Mouse (Mus musculus) testis, adult 2 months (tissue): ENCODE data around the gene Enox1. TPM values are rescaled to one million over a fixed set of nuclear protein-coding genes. Genes with fewer than 3 reads are reported as not detected.

Source experiments
- H3K27ac ChIP-seq: fragments of 200-500 bp; 2 replicates; pipeline ENCODE4 v1.5.1; 2012; ENCODE audit warnings: low read depth, low read length; ENCODE audit not compliant: control insufficient read depth, insufficient read depth
- H3K27me3 ChIP-seq: fragments of 200-500 bp; 2 replicates; pipeline ENCODE4 v1.6.1; 2012; ENCODE audit warnings: mild to moderate bottlenecking, low read length, moderate library complexity; ENCODE audit not compliant: control insufficient read depth, insufficient read depth
- H3K36me3 ChIP-seq: fragments of 200-500 bp; 2 replicates; pipeline ENCODE4 v1.6.1; 2012; ENCODE audit warnings: mild to moderate bottlenecking, low read length; ENCODE audit not compliant: control insufficient read depth, insufficient read depth
- H3K4me1 ChIP-seq: fragments of 200-500 bp; 2 replicates; pipeline ENCODE4 v1.6.1; 2012; ENCODE audit warnings: low read length; ENCODE audit not compliant: control insufficient read depth, insufficient read depth
- H3K4me3 ChIP-seq: fragments of 200-500 bp; 2 replicates; pipeline ENCODE4 v1.5.1; 2012; ENCODE audit warnings: low read depth, mild to moderate bottlenecking, low read length, moderate library complexity, mixed read lengths; ENCODE audit not compliant: control insufficient read depth
- CTCF ChIP-seq: fragments of 200-500 bp; IDR thresholded peaks from 2 replicates; pipeline ENCODE4 v1.5.1; 2012; ENCODE audit warnings: low read depth, mild to moderate bottlenecking, inconsistent platforms, low read length, moderate library complexity; ENCODE audit not compliant: control insufficient read depth, insufficient read depth, insufficient replicate concordance
- POLR2A ChIP-seq: fragments of 200-500 bp; IDR thresholded peaks from 2 replicates; pipeline ENCODE4 v1.6.1; 2012; ENCODE audit warnings: low read depth, mild to moderate bottlenecking, inconsistent platforms, low read length, moderate library complexity; ENCODE audit not compliant: control insufficient read depth
- polyA plus RNA-seq: library from polyadenylated mRNA; depleted of rRNA; stranded (reverse); fragments of >200 nt; gene quantifications from 2 replicates; pipeline ENCODE4 v1.2.3, GENCODE M21; 2012

The Enox1 gene
- polyA plus RNA-seq, 1 experiment: 3.9 TPM

DNA sequence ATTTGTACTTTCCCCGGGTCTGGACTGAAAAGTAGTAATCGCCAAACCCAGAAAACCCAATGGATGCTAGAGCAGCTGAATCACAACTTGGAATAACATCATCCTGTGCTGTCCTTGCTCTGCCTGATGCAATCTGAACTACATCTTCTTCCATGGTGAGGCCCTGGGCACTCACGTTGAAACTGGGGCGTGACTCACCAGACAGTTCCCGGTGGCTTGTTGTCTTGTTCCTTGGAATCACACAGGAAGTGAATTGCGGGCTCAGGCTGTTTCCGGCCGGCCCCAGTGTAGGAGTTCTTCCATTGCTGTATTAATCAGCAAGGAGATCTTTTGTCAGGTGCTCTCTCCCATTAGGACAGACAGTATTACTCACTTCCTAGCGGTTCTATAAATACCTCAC, 266.6 kb downstream of the Enox1 start:
- TF ChIP-seq CTCF (no peak), POLR2A (no peak)
- H3K4me3 ChIP-seq: no peak overlapping the region
- H3K27me3 ChIP-seq: no peaks in the 10 kb centered on the region
- no peaks in the 10 kb centered on the region for H3K4me1 ChIP-seq
- H3K27ac ChIP-seq: no peak overlapping the region
- H3K36me3 ChIP-seq: no peaks in the 10 kb centered on the region

DNA sequence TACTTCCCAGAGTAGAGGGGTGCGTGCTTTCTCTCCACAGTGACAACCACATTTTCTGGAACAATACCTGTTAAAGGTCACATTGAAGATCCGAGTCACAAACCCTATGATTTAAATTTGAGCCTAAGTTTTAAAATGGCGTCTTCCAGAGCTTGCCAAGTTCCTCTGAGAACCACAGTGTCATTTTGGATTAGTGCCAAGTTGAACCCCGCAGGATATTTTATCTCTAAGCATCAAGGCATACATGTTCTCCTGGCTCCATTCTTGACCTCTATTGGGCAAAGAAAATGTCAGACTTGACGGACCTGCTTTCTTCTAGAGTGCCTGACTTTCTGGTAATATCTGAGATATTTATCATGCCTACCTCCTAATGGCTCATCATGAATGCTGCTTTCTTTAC, 282.9 kb downstream of the Enox1 start:
- TF ChIP-seq POLR2A (no peak), CTCF (no peak)
- no peaks in the 10 kb centered on the region for H3K27me3 ChIP-seq
- no peaks in the 10 kb centered on the region for H3K36me3 ChIP-seq
- no peak overlapping the region for H3K27ac ChIP-seq
- no peak overlapping the region for H3K4me3 ChIP-seq
- peaks cover 5% of the 10 kb centered on the region for H3K4me1 ChIP-seq

DNA sequence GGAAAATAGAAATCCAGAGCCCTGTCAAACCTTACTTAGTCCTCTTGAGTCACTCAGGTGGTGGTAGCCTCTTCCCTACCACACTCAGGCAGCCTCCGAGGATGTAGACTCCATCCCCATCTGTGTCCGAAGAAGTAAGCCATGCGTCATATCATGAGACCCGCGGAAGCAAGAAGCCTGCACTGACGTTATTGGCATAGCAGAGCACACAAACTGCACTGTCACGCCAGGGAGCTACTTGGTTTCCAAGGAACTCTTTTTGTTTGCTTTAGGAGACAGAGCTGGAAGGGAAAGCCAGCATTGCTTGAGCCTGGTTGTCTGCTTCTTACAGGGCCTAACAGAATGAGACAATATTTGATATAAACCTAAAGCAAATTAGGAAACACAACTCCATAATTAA, 284.2 kb downstream of the Enox1 start:
- Histone ChIP-seq H3K36me3 (no peaks in the 10 kb centered on the region), H3K4me1 (peaks cover 5% of the 10 kb centered on the region), H3K4me3 (no peak overlapping the region), H3K27ac (no peak overlapping the region), H3K27me3 (no peaks in the 10 kb centered on the region)
- TF ChIP-seq POLR2A (no peak), CTCF (no peak)

DNA sequence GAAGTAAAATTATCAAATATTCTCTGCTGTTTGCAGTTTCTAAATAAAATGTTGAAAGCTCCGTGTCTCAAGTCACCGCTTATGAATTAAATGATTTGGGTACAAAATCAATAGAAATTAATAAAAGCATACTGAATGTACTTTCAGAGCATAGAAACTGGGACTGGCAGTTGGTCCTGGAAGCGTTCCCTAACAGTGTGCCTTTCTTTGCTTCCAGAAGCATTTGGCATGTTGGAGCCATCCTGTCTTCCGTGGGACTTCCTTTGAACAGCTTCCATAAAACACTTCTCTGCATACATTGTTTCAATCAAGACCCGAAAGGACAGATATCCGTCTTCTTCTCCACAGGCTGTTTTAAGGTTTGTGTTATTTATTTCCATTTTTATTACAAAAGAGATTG, 285.0 kb downstream of the Enox1 start:
- H3K36me3 ChIP-seq: no peaks in the 10 kb centered on the region
- TF ChIP-seq POLR2A: no peak
- TF ChIP-seq CTCF: no peak
- peaks cover 5% of the 10 kb centered on the region for H3K4me1 ChIP-seq
- no peak overlapping the region for H3K27ac ChIP-seq
- H3K27me3 ChIP-seq: no peaks in the 10 kb centered on the region
- H3K4me3 ChIP-seq: no peak overlapping the region

DNA sequence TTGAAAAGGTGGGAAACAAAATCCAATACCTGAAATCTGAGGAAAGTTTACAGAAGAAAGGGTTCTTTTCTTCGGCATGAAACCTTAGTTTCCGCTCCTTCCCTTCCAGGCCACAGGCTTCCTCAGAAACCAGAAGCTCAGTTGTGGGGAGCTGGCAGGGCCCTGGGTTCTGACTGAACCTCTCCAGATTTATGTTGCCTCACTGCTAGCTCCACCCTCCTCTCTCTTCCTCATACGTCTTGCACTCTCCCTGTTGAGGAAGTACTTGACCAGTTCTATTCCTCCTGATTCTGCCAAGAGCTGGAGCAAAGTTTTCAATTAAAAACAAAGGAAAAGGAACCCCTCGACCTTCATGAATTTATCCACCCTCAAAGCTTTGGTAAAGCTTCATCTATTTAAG, 291.4 kb downstream of the Enox1 start:
- Histone ChIP-seq H3K36me3 (no peaks in the 10 kb centered on the region), H3K27me3 (no peaks in the 10 kb centered on the region), H3K27ac (no peak overlapping the region), H3K4me3 (no peak overlapping the region), H3K4me1 (no peaks in the 10 kb centered on the region)
- TF ChIP-seq CTCF (no peak), POLR2A (no peak)

DNA sequence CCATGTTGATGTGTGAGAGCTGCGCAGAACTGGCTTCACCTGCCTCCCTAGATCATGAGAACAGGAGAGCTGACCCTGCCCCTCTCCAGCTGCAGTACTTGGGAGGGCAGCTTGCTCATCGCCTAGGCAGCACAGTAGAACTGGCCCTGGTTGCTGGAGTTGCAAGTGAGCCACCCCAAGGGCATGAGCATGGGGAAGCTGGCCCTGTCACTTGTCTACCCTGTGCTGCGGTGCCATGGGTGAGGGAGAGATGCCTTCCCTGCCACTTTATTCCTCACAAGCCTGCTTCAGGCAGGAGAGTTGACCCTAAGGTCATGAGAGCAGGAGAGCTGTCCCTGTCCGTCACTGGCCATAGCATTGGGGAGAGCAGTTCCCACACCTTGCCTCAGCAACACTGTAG, 295.4 kb downstream of the Enox1 start:
- no peak overlapping the region for H3K4me3 ChIP-seq
- TF ChIP-seq POLR2A (no peak), CTCF (no peak)
- no peaks in the 10 kb centered on the region for H3K4me1 ChIP-seq
- H3K27ac ChIP-seq: no peak overlapping the region
- no peaks in the 10 kb centered on the region for H3K36me3 ChIP-seq
- no peaks in the 10 kb centered on the region for H3K27me3 ChIP-seq

DNA sequence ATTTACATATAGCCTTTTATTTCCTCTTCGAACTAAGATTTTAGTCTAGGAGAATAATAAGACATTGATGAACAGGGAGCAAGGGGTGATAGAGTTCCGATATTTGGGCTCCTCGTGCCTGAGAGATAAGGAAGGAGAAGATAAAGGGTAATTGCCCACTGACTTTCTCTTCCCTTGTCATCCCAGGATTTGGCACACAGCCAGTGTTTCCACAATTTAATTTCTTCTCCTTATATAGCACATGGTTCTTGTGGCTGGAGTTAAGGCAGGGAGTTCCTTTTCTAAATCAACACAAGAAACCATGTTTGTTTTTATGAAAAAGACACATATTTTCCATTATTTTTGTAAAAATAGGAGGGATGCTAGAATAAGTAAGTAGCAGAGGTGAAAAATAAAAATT, 299.5 kb downstream of the Enox1 start:
- no peaks in the 10 kb centered on the region for H3K4me1 ChIP-seq
- TF ChIP-seq CTCF: no peak
- no peak for TF ChIP-seq POLR2A
- H3K4me3 ChIP-seq: no peak overlapping the region
- H3K27me3 ChIP-seq: no peaks in the 10 kb centered on the region
- H3K27ac ChIP-seq: no peak overlapping the region
- no peaks in the 10 kb centered on the region for H3K36me3 ChIP-seq

DNA sequence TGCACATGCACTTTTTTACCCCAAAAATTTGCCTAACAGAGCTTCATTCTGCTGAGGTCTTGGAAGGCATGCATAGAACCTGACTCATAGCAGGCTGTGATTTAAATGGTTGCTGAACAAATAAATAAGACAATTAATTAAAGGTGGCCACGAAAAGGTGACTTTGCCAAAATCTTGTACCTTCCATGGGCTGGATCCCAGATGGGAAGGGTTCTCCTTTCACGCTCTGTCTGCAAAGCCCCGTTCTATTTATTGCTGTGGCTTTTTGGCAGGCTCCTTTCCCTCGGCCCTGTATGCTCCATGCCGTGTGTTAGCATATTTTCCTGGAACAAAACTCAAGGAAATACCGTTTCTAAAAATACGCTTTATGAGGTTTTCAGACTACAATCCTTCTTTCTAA, 300.3 kb downstream of the Enox1 start:
- no peak for TF ChIP-seq CTCF
- Histone ChIP-seq H3K4me3 (no peak overlapping the region), H3K27ac (no peak overlapping the region), H3K36me3 (no peaks in the 10 kb centered on the region), H3K4me1 (no peaks in the 10 kb centered on the region), H3K27me3 (no peaks in the 10 kb centered on the region)
